Mouse (Mus musculus) intestine, embryonic 16.5 days (tissue): ENCODE data around the gene Itgb4. TPM values are rescaled to one million over a fixed set of nuclear protein-coding genes. Genes with fewer than 3 reads are reported as not detected.
"Not testable (repeated sequence)": the region's sequence is repeated elsewhere in the genome, so short reads cannot be mapped to it uniquely, and the experiment has no call there.

Experiments
- ATAC-seq: fragments of 200-750 bp; cut with Nextera tagmentation; 2 replicates; pipeline ENCODE4 v1.8.0; 2017; ENCODE audit warnings: moderate TSS enrichment, moderate library complexity
- H3K27ac ChIP-seq: fragments of 300-500 bp; sonication (generic); 2 replicates; pipeline ENCODE4 v1.5.1; 2014; ENCODE audit warnings: mild to moderate bottlenecking, low read length
- H3K27me3 ChIP-seq: fragments of 300-500 bp; sonication (generic); replicated peaks from 2 replicates; pipeline ENCODE4 v1.6.1; 2014; ENCODE audit warnings: low read length, control low read depth, mixed read lengths; ENCODE audit not compliant: control insufficient read depth, insufficient read depth
- H3K36me3 ChIP-seq: fragments of 300-500 bp; sonication (generic); 2 replicates; pipeline ENCODE4 v1.6.1; 2014; ENCODE audit warnings: low read length, control low read depth; ENCODE audit not compliant: control insufficient read depth, insufficient read depth
- H3K4me1 ChIP-seq: fragments of 300-500 bp; sonication (generic); 2 replicates; pipeline ENCODE4 v1.6.1; 2014; ENCODE audit warnings: low read length, control low read depth, mixed read lengths; ENCODE audit not compliant: control insufficient read depth, insufficient read depth
- H3K4me2 ChIP-seq: fragments of 300-500 bp; sonication (generic); 2 replicates; pipeline ENCODE4 v1.6.1; 2014; ENCODE audit warnings: low read depth, low read length, control low read depth
- H3K4me3 ChIP-seq: fragments of 300-500 bp; sonication (generic); 2 replicates; pipeline ENCODE4 v1.5.1; 2014; ENCODE audit warnings: mild to moderate bottlenecking, low read length
- H3K9ac ChIP-seq: fragments of 300-500 bp; sonication (generic); 2 replicates; pipeline ENCODE4 v1.6.1; 2014; ENCODE audit warnings: low read depth, low read length
- H3K9me3 ChIP-seq: fragments of 300-500 bp; sonication (generic); 2 replicates; pipeline ENCODE4 v1.6.1; 2016; ENCODE audit warnings: low read length, control low read depth; ENCODE audit not compliant: control insufficient read depth
- WGBS: fragments of 180-500 bp; shearing (Covaris S2); extraction: QIAGEN DNeasy Blood & Tissue Kit; methylation state at CpG from one replicate; pipeline ENCODE4 v1.1.7; 2014; 5-methylcytosine and 5-hydroxymethylcytosine counted together
- polyA plus RNA-seq: library from polyadenylated mRNA; unstranded; fragments of >200 nt; fragmentation: Nextera tagmentation; extraction: Ambion mirVana; gene quantifications from 2 replicates; pipeline ENCODE4 v1.2.1, GENCODE M21; 2015

Itgb4 gene
- polyA plus RNA-seq, 1 experiment from 2014 or later = 11.9 TPM

GRCm38 (mm10) chr11:116010948-116011347, 36.4 kb downstream of the Itgb4 start:
- Histone ChIP-seq H3K4me3 (no peak overlapping the region), H3K36me3 (peaks cover 12% of the 10 kb centered on the region; the same call in 1 of the 2 replicates), H3K4me2 (peak overlapping the region; percentile 77; the same call in 1 of the 2 replicates), H3K4me1 (peaks cover 33% of the 10 kb centered on the region), H3K9ac (no peak overlapping the region), H3K27ac (peak overlapping the region; percentile 96), H3K27me3 (no peaks in the 10 kb centered on the region), H3K9me3 (no peaks in the 10 kb centered on the region)
- no peak for ATAC-seq
- WGBS = 77% methylated on average over 5 of the region's 5 CpGs

- Histone ChIP-seq H3K27me3 (no peaks in the 10 kb centered on the region), H3K4me2 (peak overlapping the region; percentile 77), H3K9ac (peak overlapping the region; percentile 92), H3K27ac (peak overlapping the region; percentile 96), H3K4me3 (peak overlapping the region; percentile 80), H3K9me3 (no peaks in the 10 kb centered on the region), H3K4me1 (peaks cover 26% of the 10 kb centered on the region), H3K36me3 (peaks cover 12% of the 10 kb centered on the region; the same call in 1 of the 2 replicates)
- WGBS = 17% methylated on average over 14 of the region's 14 CpGs
- peak; percentile 10; the same call in 1 of the 2 replicates for ATAC-seq
Observed at GRCm38 (mm10) chr11:116011529-116012261, 37.2 kb downstream of the Itgb4 start.

DNA sequence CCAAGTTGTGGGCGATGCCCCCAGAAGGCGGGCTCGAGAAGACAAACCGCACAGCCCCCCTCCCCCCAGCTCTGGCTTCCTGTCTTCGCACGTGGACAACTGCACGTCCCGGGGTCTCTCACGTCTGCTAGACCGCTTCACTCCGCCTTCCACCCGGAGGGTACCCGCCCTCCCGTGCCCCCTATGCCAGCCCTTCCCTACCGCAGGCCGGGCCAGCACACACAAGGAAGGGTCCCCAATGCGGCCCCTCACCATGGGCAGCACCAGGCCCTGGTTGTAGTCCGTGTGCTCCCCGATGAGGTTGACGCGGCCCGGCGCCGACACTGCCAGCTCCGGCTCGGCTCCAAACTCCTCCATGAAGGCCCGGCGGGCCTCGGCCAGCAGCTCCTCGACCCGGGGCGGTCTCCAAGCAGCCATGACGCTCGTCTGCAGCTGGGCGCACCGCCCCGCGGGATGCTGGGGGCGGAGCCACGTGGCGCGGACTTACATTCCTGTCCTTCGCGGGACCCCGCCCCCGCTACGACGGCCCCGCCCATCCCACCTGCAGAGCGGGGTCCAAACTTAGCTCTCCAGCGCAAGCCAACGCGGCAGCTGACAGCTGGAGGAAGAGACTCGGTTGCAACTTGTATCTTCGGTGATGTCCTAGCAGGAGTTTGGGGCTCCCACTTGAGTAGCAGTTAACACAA, 37.9 kb downstream of the Itgb4 start, which contains the start of gene Galk1:
Galk1 (minus strand) TSS at position 458 of the 686 bp plus-strand sequence.
- H3K4me1 ChIP-seq = peaks cover 20% of the 10 kb centered on the region
- ATAC-seq = peak; percentile 89
- H3K9ac ChIP-seq = peak within 1 kb of the TSS; percentile 92
- peak within 1 kb of the TSS; percentile 77 for H3K4me2 ChIP-seq
- peaks cover 7% of the 10 kb centered on the region; the same call in 1 of the 2 replicates for H3K36me3 ChIP-seq
- H3K4me3 ChIP-seq = peak within 1 kb of the TSS; percentile 80
- no peaks in the 10 kb centered on the region for H3K27me3 ChIP-seq
- WGBS = under 1% methylated on average over 55 of the region's 55 CpGs
- H3K27ac ChIP-seq = peak within 1 kb of the TSS; percentile 96
- H3K9me3 ChIP-seq = no peaks in the 10 kb centered on the region

- H3K27ac ChIP-seq = peak overlapping the region; percentile 6; the same call in 1 of the 2 replicates
- peaks cover 11% of the 10 kb centered on the region for H3K4me1 ChIP-seq
- peak overlapping the region; percentile 33 for H3K9ac ChIP-seq
- peaks cover 2% of the 10 kb centered on the region; the same call in 1 of the 2 replicates for H3K36me3 ChIP-seq
- 0 out of 2 replicates have a peak overlapping the region, but pooled peaks have one; percentile 16 for H3K4me2 ChIP-seq
- H3K9me3 ChIP-seq = no peaks in the 10 kb centered on the region
- H3K27me3 ChIP-seq = no peaks in the 10 kb centered on the region
- 54% methylated on average over 8 of the region's 8 CpGs for WGBS
- no peak overlapping the region for H3K4me3 ChIP-seq
- peak; percentile 8; the same call in 1 of the 2 replicates for ATAC-seq
Observed at GRCm38 (mm10) chr11:116014821-116015220, 40.3 kb downstream of the Itgb4 start.

DNA sequence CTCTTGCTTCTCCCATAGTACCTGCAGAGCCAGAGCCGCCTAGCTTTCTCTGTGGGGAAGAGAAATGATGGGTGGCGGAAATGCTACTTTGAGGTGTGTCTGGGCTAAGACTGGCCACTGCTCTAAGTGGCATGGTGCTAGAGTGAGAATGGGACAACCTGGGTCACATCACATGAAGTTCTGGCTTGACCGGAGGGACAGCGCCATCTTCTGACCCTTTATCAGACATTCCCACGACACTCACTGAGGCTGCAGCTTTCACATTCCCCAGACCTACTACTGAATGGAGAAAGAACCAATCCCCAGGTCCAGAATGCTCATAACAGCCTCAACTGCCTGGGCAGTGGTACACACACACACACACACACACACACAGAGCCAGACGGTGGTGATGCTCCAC, 43.6 kb downstream of the Itgb4 start:
- Histone ChIP-seq H3K36me3 (no peaks in the 10 kb centered on the region), H3K27me3 (no peaks in the 10 kb centered on the region), H3K4me1 (0 out of 2 replicates have a peak, but pooled peaks cover 3% of the 10 kb centered on the region), H3K27ac (no peak overlapping the region), H3K4me2 (no peak overlapping the region), H3K9ac (no peak overlapping the region), H3K4me3 (no peak overlapping the region), H3K9me3 (no peaks in the 10 kb centered on the region)
- ATAC-seq = no peak
- WGBS = 31% methylated on average over 6 of the region's 6 CpGs

- not testable (repeated sequence) for H3K27me3 ChIP-seq, H3K4me2 ChIP-seq, H3K27ac ChIP-seq, H3K4me3 ChIP-seq, H3K4me1 ChIP-seq, H3K9ac ChIP-seq, ATAC-seq, H3K36me3 ChIP-seq, H3K9me3 ChIP-seq
- WGBS = 91% methylated on average over 4 of the region's 4 CpGs
Observed at GRCm38 (mm10) chr11:116018867-116019266, 44.4 kb downstream of the Itgb4 start.

DNA sequence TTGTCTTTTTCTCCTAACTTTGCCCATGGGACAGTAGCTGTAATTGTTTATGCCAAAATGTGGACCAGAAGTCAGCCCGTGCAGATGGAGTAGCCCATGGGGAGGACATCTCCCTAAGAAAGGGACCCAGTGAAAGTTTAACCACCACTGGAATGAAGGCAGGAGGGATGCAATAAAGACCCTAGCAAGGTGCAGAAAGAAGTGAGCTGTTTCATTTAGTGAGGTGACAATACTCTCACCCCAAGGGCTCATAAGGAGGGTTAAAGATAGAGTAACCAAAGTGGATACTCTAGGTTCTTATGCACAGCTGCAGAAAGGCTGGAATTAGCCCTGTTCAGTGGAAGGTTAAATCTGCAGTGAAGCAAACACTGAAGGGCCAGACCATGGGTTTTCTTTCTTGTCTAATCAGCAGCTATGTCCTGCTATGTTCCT, 44.9 kb downstream of the Itgb4 start:
- Histone ChIP-seq H3K9ac (no peak overlapping the region), H3K27me3 (no peaks in the 10 kb centered on the region), H3K9me3 (no peaks in the 10 kb centered on the region), H3K4me3 (no peak overlapping the region), H3K4me1 (0 out of 2 replicates have a peak, but pooled peaks cover 3% of the 10 kb centered on the region), H3K36me3 (no peaks in the 10 kb centered on the region), H3K4me2 (no peak overlapping the region), H3K27ac (no peak overlapping the region)
- ATAC-seq = no peak
- 43% methylated on average over 1 of the region's 1 CpGs for WGBS

- Histone ChIP-seq H3K4me2 (no peak overlapping the region), H3K27me3 (no peaks in the 10 kb centered on the region), H3K4me1 (0 out of 2 replicates have a peak, but pooled peaks cover 2% of the 10 kb centered on the region), H3K9me3 (no peaks in the 10 kb centered on the region), H3K36me3 (no peaks in the 10 kb centered on the region), H3K27ac (no peak overlapping the region), H3K9ac (no peak overlapping the region), H3K4me3 (no peak overlapping the region)
- ATAC-seq = no peak
- 79% methylated on average over 2 of the region's 2 CpGs for WGBS
Observed at GRCm38 (mm10) chr11:116019976-116020411, 45.5 kb downstream of the Itgb4 start.

- Histone ChIP-seq H3K9me3 (no peaks in the 10 kb centered on the region), H3K36me3 (no peaks in the 10 kb centered on the region), H3K27ac (no peak overlapping the region), H3K4me3 (no peak overlapping the region), H3K4me1 (no peaks in the 10 kb centered on the region), H3K27me3 (no peaks in the 10 kb centered on the region), H3K9ac (no peak overlapping the region), H3K4me2 (no peak overlapping the region)
- ATAC-seq = no peak
- 34% methylated on average over 1 of the region's 1 CpGs for WGBS
Observed at GRCm38 (mm10) chr11:116020519-116020922, 46.0 kb downstream of the Itgb4 start.
